26 mouse cellular contexts compared by ENCODE assay signal in the genomic region with DNA sequence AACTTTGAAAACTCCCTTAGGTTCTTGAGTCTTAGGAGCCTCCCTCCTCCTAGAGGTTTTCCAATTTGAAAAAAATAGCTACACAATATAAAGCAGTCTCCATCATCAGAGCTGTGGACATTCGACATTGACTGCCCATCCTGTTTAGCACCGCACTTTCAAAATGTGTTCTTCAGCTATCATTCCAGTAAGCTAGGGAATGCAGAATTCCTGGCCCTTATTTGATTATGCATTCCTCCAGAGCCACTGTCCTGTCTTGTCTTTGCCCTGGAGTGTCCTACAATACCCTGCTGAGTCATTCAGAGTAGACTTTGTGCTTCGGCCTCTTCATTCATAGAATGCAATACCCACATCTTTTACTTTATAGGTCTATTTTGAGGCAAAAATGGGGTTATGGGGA.
"Had no signal": no experiment of that assay in that cellular context is flagged by ENCODE, and none has a peak within 500 bp of the region (broad histone marks: within the 10 kb centered on the region; RNA-seq: fewer than 3 reads in every experiment).

No protein-coding gene starts in this region.

- H3K4me1 ChIP-seq: embryonic facial prominence, embryonic 15.5 days; forebrain, embryonic 10.5 days; forebrain, embryonic 12.5 days; forebrain, embryonic 15.5 days had no signal

- H3K4me3 ChIP-seq: embryonic facial prominence, embryonic 10.5 days; embryonic facial prominence, embryonic 12.5 days; embryonic facial prominence, embryonic 13.5 days; embryonic facial prominence, embryonic 15.5 days; erythroblast, embryonic 14.5 days; forebrain, embryonic 10.5 days; forebrain, embryonic 12.5 days; forebrain, embryonic 13.5 days; forebrain, embryonic 15.5 days; gastrocnemius, adult 2 months; heart, adult 2 months had no signal

- ATAC-seq: forebrain, embryonic 13.5 days; forebrain, embryonic 14.5 days; forebrain, embryonic 15.5 days; forebrain, embryonic 16.5 days; forebrain, postnatal 0 days had no signal

- H3K27me3 ChIP-seq: embryonic facial prominence, embryonic 12.5 days; embryonic facial prominence, embryonic 13.5 days; embryonic facial prominence, embryonic 15.5 days; forebrain, embryonic 12.5 days; forebrain, embryonic 13.5 days; forebrain, embryonic 15.5 days had no signal

- H3K4me2 ChIP-seq: embryonic facial prominence, embryonic 12.5 days; embryonic facial prominence, embryonic 13.5 days; embryonic facial prominence, embryonic 15.5 days; forebrain, embryonic 12.5 days; forebrain, embryonic 13.5 days; forebrain, embryonic 15.5 days had no signal

- DNase-seq: cerebellum, adult 9-10 months; cerebellum, adult 9-11 months; cerebellum, postnatal 10 days; cerebellum, postnatal 14 days; cerebellum, postnatal 25 days; cerebellum, postnatal 36 days; embryo, embryonic 11 days; forebrain, postnatal 0 days; gastrocnemius, adult 2 months; gastrocnemius, postnatal 10 days; gastrocnemius, postnatal 14 days; gastrocnemius, postnatal 25 days; gastrocnemius, postnatal 36 days; heart, adult 18-20 months; heart, adult 2 months had no signal

- H3K36me3 ChIP-seq: embryonic facial prominence, embryonic 10.5 days; embryonic facial prominence, embryonic 12.5 days; embryonic facial prominence, embryonic 13.5 days; embryonic facial prominence, embryonic 15.5 days; forebrain, embryonic 10.5 days; forebrain, embryonic 12.5 days; forebrain, embryonic 15.5 days had no signal

- H3K9ac ChIP-seq: embryonic facial prominence, embryonic 12.5 days; embryonic facial prominence, embryonic 13.5 days; embryonic facial prominence, embryonic 15.5 days; forebrain, embryonic 12.5 days; forebrain, embryonic 13.5 days; forebrain, embryonic 15.5 days; forebrain, postnatal 0 days had no signal

- H3K9me3 ChIP-seq: embryonic facial prominence, embryonic 10.5 days; embryonic facial prominence, embryonic 12.5 days; embryonic facial prominence, embryonic 13.5 days; embryonic facial prominence, embryonic 15.5 days; forebrain, embryonic 10.5 days; forebrain, embryonic 12.5 days; forebrain, embryonic 13.5 days; forebrain, embryonic 15.5 days had no signal

- H3K27ac ChIP-seq: embryonic facial prominence, embryonic 10.5 days; embryonic facial prominence, embryonic 12.5 days; embryonic facial prominence, embryonic 13.5 days; embryonic facial prominence, embryonic 15.5 days; forebrain, embryonic 10.5 days; forebrain, embryonic 12.5 days; forebrain, embryonic 13.5 days; forebrain, embryonic 15.5 days; gastrocnemius, adult 2 months; heart, adult 2 months had no signal
